Mouse (Mus musculus): Measurements from ENCODE around the gene Zfp446.

The Zfp446 gene

DNA sequence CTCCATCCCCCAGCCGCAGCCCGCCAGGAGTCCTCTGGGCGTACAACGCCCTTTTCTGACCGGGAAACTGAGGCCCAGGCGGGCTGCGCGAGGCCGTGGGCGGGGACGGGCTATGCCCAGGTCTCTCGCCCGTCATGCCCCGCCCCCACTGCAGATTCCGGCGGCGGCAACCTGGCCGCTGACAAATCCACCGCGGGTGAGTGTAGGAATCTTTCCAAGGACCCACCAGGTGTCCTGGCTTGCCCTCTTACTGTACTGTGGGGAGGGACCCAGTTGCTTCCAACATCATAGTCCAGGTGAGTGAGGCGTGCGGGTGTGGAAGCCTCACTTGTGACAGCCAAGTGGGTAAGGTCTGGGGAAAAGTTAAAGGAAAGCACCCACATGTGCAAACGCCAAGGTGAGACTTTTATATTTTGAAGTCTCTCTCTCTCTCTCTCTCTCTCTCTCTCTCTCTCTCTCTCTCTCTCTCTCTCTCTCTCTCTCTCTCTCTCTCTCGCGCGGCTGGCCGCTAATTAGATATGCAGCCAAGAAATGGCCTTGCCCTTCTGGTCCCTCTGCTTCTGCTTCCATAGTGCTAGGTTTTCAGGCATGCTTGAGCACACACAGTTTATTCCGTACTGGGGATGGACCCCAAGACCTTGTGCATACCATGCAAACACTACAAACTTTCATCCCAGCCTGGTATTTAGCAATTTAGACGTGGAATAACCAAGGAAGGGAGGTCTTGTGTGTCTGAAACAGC is 11.4 kb upstream of the Zfp446 start:
- H3K36me3 ChIP-seq (ENCODE audit: control insufficient read depth, insufficient read depth, low read length, poor library complexity, severe bottlenecking), result peaks cover 2% of the 10 kb centered on the region; the same call in 1 of the 2 replicates
- H3K27me3 ChIP-seq (ENCODE audit: control insufficient read depth, insufficient read depth, low read length, poor library complexity, severe bottlenecking), result no peaks in the 10 kb centered on the region
- DNase-seq (ENCODE audit: low read depth, low spot score), result peak; percentile 41

DNA sequence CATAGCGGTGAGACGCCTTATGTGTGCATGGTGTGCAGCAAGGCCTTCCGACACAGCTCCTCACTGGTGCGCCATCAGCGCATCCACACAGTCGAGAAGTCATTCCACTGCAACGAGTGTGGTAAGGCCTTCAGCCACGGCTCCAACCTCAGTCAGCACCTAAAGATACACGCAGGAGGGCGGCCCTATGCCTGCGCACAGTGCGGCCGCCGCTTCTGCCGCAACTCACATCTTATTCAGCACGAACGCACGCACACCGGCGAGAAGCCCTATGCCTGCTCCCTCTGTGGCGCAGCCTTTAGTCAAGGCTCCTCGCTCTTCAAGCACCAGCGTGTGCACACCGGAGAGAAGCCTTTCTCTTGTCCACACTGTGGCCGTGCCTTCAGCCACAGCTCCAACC is 6.7 kb upstream of the Zfp446 start:
- Histone ChIP-seq H3K36me3 (ENCODE audit: control insufficient read depth, insufficient read depth, low read length, poor library complexity, severe bottlenecking) (peaks cover 4% of the 10 kb centered on the region; the same call in 1 of the 2 replicates), H3K27me3 (ENCODE audit: control insufficient read depth, insufficient read depth, low read length, poor library complexity, severe bottlenecking) (no peaks in the 10 kb centered on the region)
- DNase-seq (ENCODE audit: low read depth, low spot score), result no peak

DNA sequence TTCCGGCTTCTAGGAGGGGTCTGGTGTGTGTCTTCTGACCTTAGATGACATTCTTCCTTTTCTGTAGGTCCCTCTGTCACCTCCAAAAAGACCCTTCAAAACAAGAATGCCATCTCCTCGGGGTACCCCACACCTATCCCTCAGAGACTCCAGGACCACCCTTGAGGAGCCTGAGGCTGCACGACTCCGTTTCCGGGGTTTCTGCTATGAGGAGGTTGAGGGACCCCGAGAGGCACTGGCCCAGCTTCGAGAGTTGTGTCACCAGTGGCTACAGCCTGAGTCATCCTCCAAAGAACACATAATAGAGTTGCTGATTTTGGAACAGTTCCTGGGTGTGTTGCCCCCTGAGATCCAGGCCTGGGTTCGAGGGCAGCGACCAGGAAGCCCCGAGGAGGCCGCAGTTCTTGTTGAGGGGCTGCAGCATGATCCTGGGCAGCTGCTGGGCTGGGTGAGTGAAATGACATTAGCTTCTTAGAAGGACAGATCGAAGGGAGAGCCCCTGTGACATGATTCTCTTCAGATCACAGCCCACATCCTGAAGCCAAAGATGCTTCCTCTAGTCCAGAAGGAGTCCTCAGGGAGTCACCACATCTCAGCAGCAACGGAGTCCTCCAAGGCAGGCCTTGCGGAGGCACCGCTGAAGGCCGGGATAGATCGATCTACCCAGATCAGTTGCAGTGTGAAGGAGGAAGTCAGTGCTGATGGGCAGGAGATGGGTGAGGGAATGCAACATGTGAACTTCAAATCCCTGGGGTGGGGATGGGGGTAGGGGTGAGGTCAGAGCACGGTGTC is 1.5 kb downstream of the Zfp446 start:
- Histone ChIP-seq H3K36me3 (ENCODE audit: control insufficient read depth, insufficient read depth, low read length, poor library complexity, severe bottlenecking) (no peaks in the 10 kb centered on the region; the same call in 1 of the 2 replicates), H3K27me3 (ENCODE audit: control insufficient read depth, insufficient read depth, low read length, poor library complexity, severe bottlenecking) (no peaks in the 10 kb centered on the region)
- peak; percentile 8 for DNase-seq (ENCODE audit: low read depth, low spot score)

DNA sequence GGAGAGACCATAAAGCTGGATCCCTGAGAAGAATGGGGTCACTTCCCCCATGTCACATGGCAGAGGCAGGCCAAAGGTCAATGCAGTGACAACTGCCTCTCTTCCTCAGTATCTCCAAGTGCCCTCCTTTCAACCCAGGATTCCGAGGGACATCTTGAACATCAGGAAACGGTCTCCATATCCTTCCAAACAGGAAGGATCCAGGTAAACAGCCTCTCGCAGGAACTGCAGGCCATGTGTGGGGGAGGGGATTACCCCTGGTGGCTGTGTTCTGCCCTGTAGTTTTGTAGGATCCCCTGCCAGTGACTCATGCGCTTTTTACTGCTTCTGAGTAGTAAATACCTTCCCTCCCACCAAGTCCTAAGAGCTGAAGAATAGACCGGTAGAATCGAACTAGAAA is 2.1 kb downstream of the Zfp446 start:
- Histone ChIP-seq H3K36me3 (ENCODE audit: control insufficient read depth, insufficient read depth, low read length, poor library complexity, severe bottlenecking) (no peaks in the 10 kb centered on the region; the same call in 1 of the 2 replicates), H3K27me3 (ENCODE audit: control insufficient read depth, insufficient read depth, low read length, poor library complexity, severe bottlenecking) (no peaks in the 10 kb centered on the region)
- DNase-seq (ENCODE audit: low read depth, low spot score), result no peak

DNA sequence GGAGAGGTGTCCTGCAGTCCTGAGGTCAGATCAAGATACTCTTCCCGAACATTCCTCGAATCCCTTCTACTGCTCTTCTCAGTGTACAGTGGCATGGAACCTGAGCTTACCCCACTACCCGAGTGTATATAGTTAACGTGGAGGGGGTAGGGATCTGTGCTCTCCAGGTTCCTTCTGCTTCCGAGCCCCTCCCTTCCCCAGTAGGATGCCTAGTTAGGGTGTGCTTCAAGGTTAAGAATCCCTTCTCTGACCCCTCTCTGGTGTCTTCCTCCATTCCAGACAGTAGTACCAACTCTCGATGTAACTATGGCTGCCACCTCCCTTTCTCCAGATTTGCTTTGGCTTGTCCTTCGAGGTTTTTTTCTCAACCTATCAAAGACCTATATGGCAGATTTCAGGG is 2.6 kb downstream of the Zfp446 start:
- no peaks in the 10 kb centered on the region; the same call in 1 of the 2 replicates for H3K36me3 ChIP-seq (ENCODE audit: control insufficient read depth, insufficient read depth, low read length, poor library complexity, severe bottlenecking)
- no peaks in the 10 kb centered on the region for H3K27me3 ChIP-seq (ENCODE audit: control insufficient read depth, insufficient read depth, low read length, poor library complexity, severe bottlenecking)
- no peak for DNase-seq (ENCODE audit: low read depth, low spot score)

DNA sequence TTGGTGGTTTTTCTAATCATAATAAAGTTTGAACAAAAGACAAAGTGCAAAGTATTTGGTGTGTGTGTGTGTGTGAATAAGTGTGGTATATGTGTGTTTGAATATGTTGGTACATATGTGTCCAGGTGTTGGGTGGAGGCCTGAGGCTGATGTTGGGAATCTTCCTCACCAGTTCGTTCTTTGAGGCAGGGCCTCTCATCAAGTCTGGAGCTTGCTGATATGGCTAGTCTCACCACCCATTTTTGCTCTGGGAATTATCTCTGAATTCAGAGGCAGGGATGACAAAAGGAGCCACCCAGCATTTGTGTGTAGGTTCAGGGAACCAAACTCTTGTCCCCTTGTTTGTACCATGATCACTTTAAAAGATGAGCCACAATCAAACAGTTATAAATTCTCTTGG is 8.1 kb downstream of the Zfp446 start:
- no peaks in the 10 kb centered on the region for H3K27me3 ChIP-seq (ENCODE audit: control insufficient read depth, insufficient read depth, low read length, poor library complexity, severe bottlenecking)
- H3K36me3 ChIP-seq (ENCODE audit: control insufficient read depth, insufficient read depth, low read length, poor library complexity, severe bottlenecking), result no peaks in the 10 kb centered on the region; the same call in 1 of the 2 replicates
- DNase-seq (ENCODE audit: low read depth, low spot score), result no peak

DNA sequence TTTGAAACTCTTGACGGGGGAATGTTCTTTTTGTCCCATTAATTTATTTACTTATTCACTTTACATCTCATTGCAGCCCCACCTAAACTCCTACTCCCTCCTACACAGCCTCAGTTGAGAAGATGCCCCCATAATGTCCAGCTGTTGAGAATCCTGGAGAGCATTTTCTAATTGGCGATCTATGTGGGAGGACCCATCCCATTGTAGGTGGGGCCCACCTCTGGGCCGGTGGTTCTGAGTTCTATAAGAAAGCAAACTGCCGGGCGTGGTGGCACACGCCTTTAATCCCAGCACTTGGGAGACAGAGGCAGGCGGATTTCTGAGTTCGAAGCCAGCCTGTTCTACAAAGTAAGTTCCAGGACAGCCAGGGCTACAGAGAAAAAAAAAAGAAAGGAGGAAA is 9.3 kb downstream of the Zfp446 start:
- DNase-seq (ENCODE audit: low read depth, low spot score), result no peak
- H3K27me3 ChIP-seq (ENCODE audit: control insufficient read depth, insufficient read depth, low read length, poor library complexity, severe bottlenecking), result no peaks in the 10 kb centered on the region

DNA sequence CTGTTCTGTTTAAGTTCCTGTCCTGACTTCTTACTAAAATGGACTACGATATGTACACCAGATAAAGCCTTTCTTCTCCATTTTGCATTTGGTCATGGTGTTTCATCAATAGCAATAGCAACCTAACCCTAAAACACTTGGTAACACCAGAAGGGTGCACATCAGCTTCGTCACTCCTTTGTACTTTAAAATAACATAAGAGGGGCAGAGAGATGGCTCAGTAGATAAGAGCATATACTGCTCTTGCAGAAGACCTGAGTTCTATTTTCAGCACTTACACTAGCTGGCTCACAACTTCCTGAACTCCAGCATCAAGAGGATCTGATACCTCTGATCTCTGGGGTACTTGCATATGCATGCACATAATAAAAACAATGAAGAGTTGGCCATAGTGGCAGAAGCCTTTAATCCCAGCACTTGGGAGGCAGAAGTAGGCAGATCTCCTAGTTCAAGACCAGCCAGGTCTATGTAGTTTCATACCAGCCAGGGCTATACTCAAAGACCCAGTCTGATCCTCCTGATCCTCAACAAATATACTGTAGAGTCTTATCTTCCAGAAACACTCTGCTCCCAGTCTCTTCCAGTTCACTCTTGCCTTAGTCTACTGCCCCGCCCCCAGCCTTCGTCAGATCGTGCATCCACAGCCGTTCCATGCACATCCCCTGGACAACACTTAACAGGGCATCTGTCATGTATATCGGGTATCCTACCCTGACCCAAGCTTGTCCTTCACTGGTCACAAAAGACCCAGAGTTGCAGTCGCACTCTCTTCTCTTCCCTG is 10.0 kb downstream of the Zfp446 start:
- Histone ChIP-seq H3K36me3 (ENCODE audit: control insufficient read depth, insufficient read depth, low read length, poor library complexity, severe bottlenecking) (no peaks in the 10 kb centered on the region), H3K27me3 (ENCODE audit: control insufficient read depth, insufficient read depth, low read length, poor library complexity, severe bottlenecking) (no peaks in the 10 kb centered on the region)
- no peak for DNase-seq (ENCODE audit: low read depth, low spot score)

More for the DNA sequence above, 9.3 kb downstream of the Zfp446 start:
- H3K36me3 ChIP-seq (ENCODE audit: control insufficient read depth, insufficient read depth, low read length, poor library complexity, severe bottlenecking), result no peaks in the 10 kb centered on the region

DNA sequence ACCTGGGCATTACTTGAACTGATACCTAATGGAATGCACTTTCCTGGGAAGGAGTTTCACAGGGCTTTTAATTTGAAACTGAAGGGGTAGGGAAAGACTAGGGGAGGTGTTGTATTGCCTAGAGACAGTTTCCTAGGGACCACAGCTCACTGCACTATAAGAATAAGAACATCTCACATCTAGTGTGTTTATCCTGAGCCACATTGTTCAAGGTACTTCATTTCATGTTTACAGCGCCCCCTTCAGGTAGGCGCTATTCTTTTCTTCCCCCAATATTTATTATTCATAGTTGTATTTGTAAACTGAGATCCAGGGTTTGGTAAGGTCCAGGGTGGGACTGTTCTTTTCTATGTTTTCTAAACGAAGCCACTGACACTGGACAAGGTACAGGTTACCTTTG is 14.6 kb downstream of the Zfp446 start:
- Histone ChIP-seq H3K27me3 (ENCODE audit: control insufficient read depth, insufficient read depth, low read length, poor library complexity, severe bottlenecking) (no peaks in the 10 kb centered on the region), H3K36me3 (ENCODE audit: control insufficient read depth, insufficient read depth, low read length, poor library complexity, severe bottlenecking) (no peaks in the 10 kb centered on the region)
- DNase-seq (ENCODE audit: low read depth, low spot score), result peak; percentile 73

DNA sequence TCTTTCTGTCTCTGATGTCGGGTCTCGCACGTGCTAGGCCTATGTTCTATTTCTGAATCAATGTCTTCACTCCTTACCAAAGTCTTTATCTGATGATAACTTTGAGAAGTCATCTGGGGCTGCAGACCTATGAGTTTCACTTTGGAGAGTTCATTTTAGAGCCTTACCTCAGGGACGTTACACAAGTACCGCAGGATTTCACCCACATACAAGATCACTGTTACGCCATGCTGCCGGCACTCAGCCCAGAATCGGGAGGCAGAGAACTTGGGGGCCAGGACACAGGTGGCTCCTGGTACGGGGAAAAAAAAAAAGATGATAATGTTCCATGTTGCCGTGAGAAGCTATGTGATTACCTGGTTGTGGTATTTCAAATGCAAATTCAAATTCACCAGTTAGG is 15.5 kb downstream of the Zfp446 start:
- H3K27me3 ChIP-seq (ENCODE audit: control insufficient read depth, insufficient read depth, low read length, poor library complexity, severe bottlenecking), result no peaks in the 10 kb centered on the region
- no peaks in the 10 kb centered on the region for H3K36me3 ChIP-seq (ENCODE audit: control insufficient read depth, insufficient read depth, low read length, poor library complexity, severe bottlenecking)
- DNase-seq (ENCODE audit: low read depth, low spot score), result no peak

DNA sequence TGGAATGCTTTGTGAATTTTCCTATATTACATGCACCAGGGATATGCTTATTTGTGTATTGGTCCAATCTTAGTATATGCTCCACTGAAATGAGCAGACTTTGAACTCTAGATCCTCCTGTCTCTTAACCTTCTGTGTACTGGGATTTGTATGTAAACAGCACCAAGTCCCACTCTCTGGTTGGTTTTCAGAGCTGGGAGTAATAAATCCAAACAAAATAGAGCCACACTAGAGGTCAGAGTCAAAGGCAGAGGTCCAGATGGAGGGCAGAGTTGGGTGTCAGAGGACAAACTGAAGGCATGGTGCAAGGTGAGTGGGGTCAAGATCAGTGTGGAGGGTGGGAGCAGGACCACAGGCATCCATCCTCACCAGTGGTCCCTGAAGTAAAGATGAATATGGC is 18.2 kb downstream of the Zfp446 start:
- H3K27me3 ChIP-seq (ENCODE audit: control insufficient read depth, insufficient read depth, low read length, poor library complexity, severe bottlenecking), result no peaks in the 10 kb centered on the region
- no peaks in the 10 kb centered on the region for H3K36me3 ChIP-seq (ENCODE audit: control insufficient read depth, insufficient read depth, low read length, poor library complexity, severe bottlenecking)
- no peak for DNase-seq (ENCODE audit: low read depth, low spot score)

DNA sequence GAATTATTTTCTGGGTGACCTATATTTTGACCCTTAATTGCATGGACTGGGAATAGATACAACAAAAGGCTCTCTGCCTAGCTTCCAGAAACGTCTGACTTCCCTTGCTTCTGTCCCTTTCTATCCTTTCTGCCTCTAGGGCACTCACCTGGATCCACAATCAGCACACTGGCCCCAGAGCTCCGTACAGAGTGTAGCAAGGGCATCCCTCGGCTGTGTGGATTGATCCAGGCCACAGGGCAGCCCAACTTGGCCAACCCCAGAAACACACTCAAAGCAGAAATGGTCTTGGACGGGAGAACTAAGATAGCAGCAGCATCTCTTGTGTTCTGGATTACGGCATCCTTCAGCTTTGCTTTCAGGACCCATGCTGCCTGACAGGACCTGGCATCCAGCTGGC is 19.6 kb downstream of the Zfp446 start:
- no peaks in the 10 kb centered on the region for H3K36me3 ChIP-seq (ENCODE audit: control insufficient read depth, insufficient read depth, low read length, poor library complexity, severe bottlenecking)
- H3K27me3 ChIP-seq (ENCODE audit: control insufficient read depth, insufficient read depth, low read length, poor library complexity, severe bottlenecking), result no peaks in the 10 kb centered on the region
- DNase-seq (ENCODE audit: low read depth, low spot score), result no peak

DNA sequence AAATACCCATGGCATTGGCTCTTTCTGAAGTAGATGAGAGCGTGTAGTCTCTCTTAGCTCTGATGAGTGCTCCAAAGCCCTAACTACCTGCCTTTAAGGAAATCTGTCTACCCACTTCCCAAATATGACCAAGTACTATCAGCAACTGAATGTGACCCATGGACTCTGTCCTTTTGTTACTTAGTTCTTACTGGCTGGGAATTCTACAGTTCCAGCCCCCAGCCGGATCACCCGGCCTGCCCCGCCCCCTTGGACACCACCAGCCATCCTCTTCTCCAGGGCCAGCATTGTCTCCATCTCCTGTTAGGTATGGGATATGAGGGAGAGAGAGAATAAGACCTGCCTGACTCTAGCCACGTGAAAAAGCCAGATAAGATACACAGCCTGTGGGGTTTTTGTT is 20.4 kb downstream of the Zfp446 start, which contains the start of gene Slc27a5:
Gene Slc27a5, minus strand, starts transcription at position 140 of the 400 bp plus-strand sequence.
- DNase-seq (ENCODE audit: low read depth, low spot score), result no peak
- H3K36me3 ChIP-seq (ENCODE audit: control insufficient read depth, insufficient read depth, low read length, poor library complexity, severe bottlenecking), result no peaks in the 10 kb centered on the region
- no peaks in the 10 kb centered on the region for H3K27me3 ChIP-seq (ENCODE audit: control insufficient read depth, insufficient read depth, low read length, poor library complexity, severe bottlenecking)

DNA sequence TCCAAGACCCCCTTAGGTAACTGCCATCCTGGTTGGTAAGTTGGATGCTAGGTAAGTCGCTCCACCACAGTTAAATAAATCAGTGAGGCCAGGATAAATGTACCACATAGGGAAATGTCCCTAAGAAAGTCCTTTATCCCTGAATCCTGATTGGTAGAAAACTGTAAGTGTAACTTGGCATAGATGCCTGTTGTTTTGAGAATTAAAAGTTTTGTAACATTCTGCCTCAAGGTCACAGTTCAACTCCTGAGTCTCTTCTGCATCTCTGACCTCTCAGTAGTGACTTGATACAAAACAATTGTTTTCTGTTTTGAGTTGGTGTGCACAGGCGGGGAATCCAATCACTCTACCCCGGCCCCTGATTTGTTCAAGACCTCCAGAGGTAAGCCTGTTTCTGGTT is 21.2 kb downstream of the Zfp446 start, which contains the start of gene Trim28:
Gene Trim28, plus strand, starts transcription at position 264 of the 400 bp plus-strand sequence.
- Histone ChIP-seq H3K36me3 (ENCODE audit: control insufficient read depth, insufficient read depth, low read length, poor library complexity, severe bottlenecking) (no peaks in the 10 kb centered on the region), H3K27me3 (ENCODE audit: control insufficient read depth, insufficient read depth, low read length, poor library complexity, severe bottlenecking) (no peaks in the 10 kb centered on the region)
- no peak for DNase-seq (ENCODE audit: low read depth, low spot score)

All from splenic B cell, adult 2 months (primary cell).